Mouse (Mus musculus) stomach, embryonic 15.5 days (tissue): ENCODE data around the gene Hddc3. TPM values are rescaled to one million over a fixed set of nuclear protein-coding genes. Genes with fewer than 3 reads are reported as not detected.
"Not testable (repeated sequence)": the region's sequence is repeated elsewhere in the genome, so short reads cannot be mapped to it uniquely, and the experiment has no call there.

Experiments
- ATAC-seq: fragments of 200-750 bp; cut with Nextera tagmentation; 2 replicates; pipeline ENCODE4 v1.8.0; 2017; ENCODE audit warnings: low read depth, moderate number of reproducible peaks, moderate TSS enrichment; ENCODE audit not compliant: insufficient read depth, low FRiP score
- H3K27ac ChIP-seq: fragments of 300-500 bp; sonication (generic); 2 replicates; pipeline ENCODE4 v1.5.1; 2015; ENCODE audit warnings: mild to moderate bottlenecking, inconsistent platforms
- H3K27me3 ChIP-seq: fragments of 300-500 bp; sonication (generic); replicated peaks from 2 replicates; pipeline ENCODE4 v1.6.1; 2015; ENCODE audit warnings: inconsistent platforms
- H3K36me3 ChIP-seq: fragments of 300-500 bp; sonication (generic); 2 replicates; pipeline ENCODE4 v1.6.1; 2015; ENCODE audit warnings: inconsistent platforms
- H3K4me1 ChIP-seq: fragments of 300-500 bp; sonication (generic); 2 replicates; pipeline ENCODE4 v1.6.1; 2015; ENCODE audit warnings: inconsistent platforms
- H3K4me2 ChIP-seq: fragments of 300-500 bp; sonication (generic); 2 replicates; pipeline ENCODE4 v1.6.1; 2015; ENCODE audit warnings: mild to moderate bottlenecking, inconsistent platforms
- H3K4me3 ChIP-seq: fragments of 300-500 bp; sonication (generic); replicated peaks from 2 replicates; pipeline ENCODE4 v1.5.1; 2015; ENCODE audit warnings: inconsistent platforms
- H3K9ac ChIP-seq: fragments of 300-500 bp; sonication (generic); 2 replicates; pipeline ENCODE4 v1.6.1; 2015; ENCODE audit warnings: inconsistent platforms
- H3K9me3 ChIP-seq: fragments of 300-500 bp; sonication (generic); 2 replicates; pipeline ENCODE4 v1.6.1; 2016; ENCODE audit warnings: inconsistent platforms
- WGBS: fragments of 180-500 bp; shearing (Covaris S2); methylation state at CpG from one replicate; pipeline ENCODE4 v1.1.7; 2015; 5-methylcytosine and 5-hydroxymethylcytosine counted together
- polyA plus RNA-seq: library from polyadenylated mRNA; unstranded; fragments of >200 nt; fragmentation: Nextera tagmentation; extraction: Ambion mirVana; gene quantifications from 2 replicates; pipeline ENCODE4 v1.2.1, GENCODE M21; 2015

The Hddc3 gene
- polyA plus RNA-seq, 1 experiment from 2014 or later, result 16.4 TPM

DNA sequence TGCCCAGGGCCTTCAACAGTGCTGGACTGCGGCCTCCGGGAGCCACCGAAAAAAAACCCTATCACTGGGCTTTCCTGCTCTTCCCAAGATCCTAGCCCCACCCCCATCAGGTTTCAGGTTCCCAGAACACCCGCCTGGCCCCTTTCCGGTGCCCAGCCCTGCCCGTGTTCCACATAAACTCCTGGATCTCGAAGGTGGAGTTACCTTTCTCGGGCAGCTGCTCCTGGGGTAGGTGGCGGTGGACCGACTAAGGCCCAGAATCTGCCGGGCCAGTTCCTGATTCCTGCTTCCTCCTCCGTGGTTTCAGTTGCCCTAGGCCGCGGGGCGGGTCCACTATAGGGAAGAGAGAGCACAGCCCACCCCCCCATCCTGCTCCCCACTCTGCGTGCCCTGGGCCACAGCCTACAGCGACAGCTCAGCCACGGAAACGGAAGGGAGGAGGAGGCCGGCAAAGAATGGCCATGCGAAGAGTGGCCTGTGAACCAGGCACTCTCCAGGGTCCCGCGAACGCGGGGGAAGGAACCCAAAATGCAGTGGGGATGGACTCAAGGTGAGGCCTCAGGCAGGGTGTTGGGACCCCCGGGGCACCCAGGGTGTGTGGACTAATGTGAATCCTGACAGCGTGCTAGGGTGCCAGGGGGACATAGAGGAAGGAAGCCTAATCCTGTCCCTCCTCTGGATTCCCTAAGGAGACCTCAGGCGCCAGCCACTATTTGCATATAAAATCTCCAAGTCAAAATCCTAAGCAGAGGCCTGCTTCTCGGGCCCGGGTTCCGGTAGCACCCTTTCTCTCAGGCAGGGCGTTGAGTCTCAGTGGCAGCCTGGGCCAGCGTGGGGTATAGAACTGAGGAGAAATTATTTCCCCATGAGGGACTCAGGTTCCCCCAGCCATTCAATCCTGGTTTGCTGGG, 45.0 kb downstream of the Hddc3 start, which contains the start of gene Fes:
Fes (minus strand) TSS at position 314 of the 911 bp plus-strand sequence.
- ATAC-seq, result peak; percentile 33; the same call in 1 of the 2 replicates
- peaks cover 26% of the 10 kb centered on the region; the same call in 1 of the 2 replicates for H3K36me3 ChIP-seq
- peak within 1 kb of the TSS; percentile 73 for H3K27ac ChIP-seq
- 18% methylated on average over 33 of the region's 33 CpGs for WGBS
- no peaks in the 10 kb centered on the region for H3K27me3 ChIP-seq
- peaks cover 16% of the 10 kb centered on the region for H3K4me1 ChIP-seq
- H3K9me3 ChIP-seq, result no peaks in the 10 kb centered on the region
- H3K4me3 ChIP-seq, result peak within 1 kb of the TSS; percentile 34
- peak within 1 kb of the TSS; percentile 16; the same call in 1 of the 2 replicates for H3K9ac ChIP-seq
- peak within 1 kb of the TSS; percentile 46 for H3K4me2 ChIP-seq

DNA sequence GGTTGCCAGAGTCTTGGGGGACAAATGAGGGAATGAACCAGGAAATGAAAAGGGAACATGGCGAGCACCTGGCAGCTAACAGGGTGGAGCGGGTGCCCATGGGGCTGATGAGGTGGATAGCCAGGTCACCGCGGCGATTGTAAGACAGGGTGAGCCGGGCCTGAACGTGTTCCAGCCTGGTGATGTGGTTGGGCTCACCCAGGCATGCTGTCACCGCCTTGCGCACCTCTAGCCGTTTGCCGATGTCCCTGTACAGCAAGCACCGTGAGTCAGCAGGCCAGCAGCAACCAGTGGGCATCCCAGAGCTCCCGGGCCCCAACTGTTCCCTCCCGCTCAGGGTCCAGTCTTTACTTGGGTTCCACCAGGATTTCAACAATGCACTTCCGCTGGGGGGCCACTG, 49.2 kb downstream of the Hddc3 start:
- Histone ChIP-seq H3K27ac (no peak overlapping the region), H3K4me1 (peaks cover 9% of the 10 kb centered on the region), H3K4me2 (no peak overlapping the region), H3K27me3 (no peaks in the 10 kb centered on the region), H3K4me3 (no peak overlapping the region), H3K9ac (no peak overlapping the region), H3K36me3 (peaks cover 56% of the 10 kb centered on the region), H3K9me3 (no peaks in the 10 kb centered on the region)
- WGBS, result 89% methylated on average over 15 of the region's 15 CpGs
- ATAC-seq, result no peak

DNA sequence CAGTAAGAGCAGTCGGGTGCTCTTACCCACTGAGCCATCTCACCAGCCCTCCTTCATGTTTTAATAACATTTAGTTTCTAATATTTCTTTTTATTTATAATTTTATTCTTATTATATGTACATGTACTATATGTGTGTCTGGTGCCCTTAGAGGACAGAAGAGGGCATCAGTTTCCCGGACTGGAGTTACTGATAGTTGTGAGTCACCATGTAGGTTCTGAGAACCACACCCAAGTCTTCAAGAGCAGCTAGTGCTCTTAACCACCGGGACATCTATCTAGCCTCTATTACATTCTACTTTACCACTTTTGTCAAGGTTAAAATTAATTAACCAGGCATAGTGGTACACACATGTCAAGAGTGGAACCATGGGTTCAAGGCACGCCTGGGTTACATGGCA, 51.7 kb downstream of the Hddc3 start:
- Histone ChIP-seq H3K4me3 (no peak overlapping the region), H3K27ac (no peak overlapping the region), H3K36me3 (peaks cover 62% of the 10 kb centered on the region), H3K4me1 (no peaks in the 10 kb centered on the region), H3K27me3 (no peaks in the 10 kb centered on the region), H3K9ac (no peak overlapping the region), H3K4me2 (no peak overlapping the region), H3K9me3 (no peaks in the 10 kb centered on the region)
- ATAC-seq, result no peak
- 81% methylated on average over 4 of the region's 4 CpGs for WGBS

DNA sequence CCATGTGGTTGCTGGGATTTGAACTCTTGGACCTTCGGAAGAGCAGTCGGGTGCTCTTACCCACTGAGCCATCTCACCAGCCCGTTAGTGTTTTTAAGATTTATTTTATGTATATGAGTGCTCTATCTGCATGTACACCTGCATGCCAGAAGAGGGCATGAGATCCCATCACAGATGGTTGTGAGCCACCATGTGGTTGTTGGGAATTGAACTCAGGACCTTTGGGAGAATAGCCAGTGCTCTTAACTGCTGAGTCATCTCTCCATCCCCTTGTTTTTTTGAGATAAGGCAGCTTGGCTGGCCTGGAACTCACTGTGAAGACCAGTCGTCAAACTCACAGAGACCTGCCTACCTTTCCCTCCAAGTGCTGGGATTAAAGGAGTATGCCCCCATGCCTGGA, 53.5 kb downstream of the Hddc3 start:
- not testable (repeated sequence) for H3K27ac ChIP-seq, H3K9ac ChIP-seq, H3K4me3 ChIP-seq, ATAC-seq, H3K9me3 ChIP-seq, H3K27me3 ChIP-seq, H3K4me2 ChIP-seq
- Histone ChIP-seq H3K36me3 (peaks cover 50% of the 10 kb centered on the region), H3K4me1 (peaks cover 15% of the 10 kb centered on the region)
- 84% methylated on average over 4 of the region's 4 CpGs for WGBS

DNA sequence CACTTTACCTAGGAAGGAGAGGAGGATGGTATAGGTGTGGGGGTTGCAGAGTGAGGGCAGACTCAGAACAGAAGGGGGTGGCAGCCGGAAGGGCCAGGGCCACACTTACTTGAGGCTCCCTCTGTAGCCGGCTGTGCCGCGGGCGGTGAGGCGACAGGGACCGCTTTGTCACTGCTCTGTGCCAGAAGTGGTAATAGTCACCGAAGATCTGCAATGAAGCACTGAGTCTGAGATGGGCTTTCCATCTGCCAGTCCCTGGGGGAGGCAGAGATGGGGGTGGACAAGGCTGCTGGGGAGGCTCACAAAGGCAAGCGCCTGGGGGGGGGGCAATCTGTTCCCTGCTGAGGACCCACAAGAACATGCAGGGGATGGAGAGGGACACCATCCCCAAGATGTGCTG, 55.1 kb downstream of the Hddc3 start:
- WGBS, result 95% methylated on average over 9 of the region's 9 CpGs
- no peak for ATAC-seq
- no peak overlapping the region for H3K4me3 ChIP-seq
- no peaks in the 10 kb centered on the region for H3K9me3 ChIP-seq
- H3K4me1 ChIP-seq, result peaks cover 19% of the 10 kb centered on the region
- H3K27ac ChIP-seq, result no peak overlapping the region
- H3K27me3 ChIP-seq, result no peaks in the 10 kb centered on the region
- no peak overlapping the region for H3K4me2 ChIP-seq
- H3K9ac ChIP-seq, result no peak overlapping the region
- H3K36me3 ChIP-seq, result peaks cover 39% of the 10 kb centered on the region

DNA sequence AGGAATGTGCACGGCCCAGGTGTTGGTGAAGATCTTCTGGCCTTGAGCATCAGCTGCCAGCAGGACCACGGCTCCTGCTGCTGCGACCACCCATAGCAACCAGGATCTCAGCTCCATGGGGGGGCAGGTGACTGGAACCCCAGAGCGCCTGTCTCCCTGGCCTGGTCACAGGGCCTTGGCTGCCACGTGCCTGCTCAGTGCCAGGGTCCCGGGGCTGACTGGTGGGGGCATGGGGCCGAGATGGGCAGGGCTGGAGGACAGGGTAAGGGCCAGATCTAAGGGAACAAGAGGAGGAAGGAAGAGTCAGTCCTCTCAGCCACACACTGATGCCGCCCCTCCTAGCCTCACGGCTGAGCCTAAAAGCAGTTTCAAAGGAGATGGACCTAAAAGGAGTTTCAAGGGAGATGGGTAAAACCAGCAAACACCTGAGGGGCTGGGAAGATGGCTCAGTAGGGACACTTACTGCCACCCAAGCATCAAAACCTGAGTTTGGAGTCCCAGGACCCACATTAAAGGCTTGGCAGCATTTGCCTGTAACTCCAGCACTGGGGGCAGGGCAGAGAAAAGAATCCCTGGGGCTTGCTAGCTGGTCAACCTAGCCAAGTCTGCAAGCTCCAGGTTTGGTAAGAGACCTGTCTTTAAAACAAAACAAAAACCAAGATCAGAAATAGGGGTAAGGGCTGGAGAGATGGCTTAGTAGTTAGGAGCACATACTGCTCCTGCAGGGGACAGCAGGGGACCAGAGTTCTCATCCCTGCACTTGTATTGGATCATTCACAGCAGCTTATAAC, 55.9 kb downstream of the Hddc3 start:
- no peak for ATAC-seq
- H3K36me3 ChIP-seq, result peaks cover 31% of the 10 kb centered on the region
- H3K27me3 ChIP-seq, result no peaks in the 10 kb centered on the region
- WGBS, result 80% methylated on average over 9 of the region's 9 CpGs
- H3K9ac ChIP-seq, result no peak overlapping the region
- no peak overlapping the region for H3K27ac ChIP-seq
- H3K9me3 ChIP-seq, result no peaks in the 10 kb centered on the region
- H3K4me2 ChIP-seq, result no peak overlapping the region
- H3K4me3 ChIP-seq, result no peak overlapping the region
- H3K4me1 ChIP-seq, result peaks cover 19% of the 10 kb centered on the region

DNA sequence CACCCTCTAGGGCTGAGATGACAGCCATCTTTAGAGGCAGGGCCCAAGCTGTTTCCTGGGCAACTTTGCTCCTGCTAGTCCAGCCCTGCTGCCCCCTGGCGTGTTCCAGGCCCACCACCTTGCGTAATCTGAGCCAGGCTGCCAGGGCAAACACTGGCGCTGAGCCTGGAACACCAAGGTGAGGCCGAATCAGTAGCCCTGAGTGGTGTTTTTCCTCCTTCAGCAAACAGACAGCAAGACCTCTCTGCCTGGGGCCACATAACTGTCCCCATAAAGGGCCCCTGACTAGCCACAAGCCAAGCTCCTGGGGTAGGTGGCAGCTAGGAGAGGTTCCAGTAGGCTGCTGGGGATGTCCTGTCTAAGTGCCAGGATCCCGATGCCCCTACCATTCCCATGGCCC, 57.2 kb downstream of the Hddc3 start:
- peaks cover 19% of the 10 kb centered on the region for H3K4me1 ChIP-seq
- H3K27me3 ChIP-seq, result no peaks in the 10 kb centered on the region
- H3K9me3 ChIP-seq, result no peaks in the 10 kb centered on the region
- 61% methylated on average over 5 of the region's 5 CpGs for WGBS
- peaks cover 23% of the 10 kb centered on the region for H3K36me3 ChIP-seq
- no peak overlapping the region for H3K9ac ChIP-seq
- no peak overlapping the region for H3K4me3 ChIP-seq
- no peak for ATAC-seq
- H3K27ac ChIP-seq, result peak overlapping the region; percentile 11; the same call in 1 of the 2 replicates
- peak overlapping the region; percentile 94; the same call in 1 of the 2 replicates for H3K4me2 ChIP-seq

Other genes with a start within 250 kb of the Hddc3 start
- gene Idh2, start 227.7 kb upstream of the Hddc3 start, polyA plus RNA-seq, result 595 and 631 TPM in 2 replicates
- gene Sema4b, start 156.3 kb upstream of the Hddc3 start, polyA plus RNA-seq, result 22.1 and 23.8 TPM in 2 replicates
- 157 and 158 TPM in 2 replicates for gene Cib1, start 110.3 kb upstream of the Hddc3 start, polyA plus RNA-seq
- gene Gdpgp1, start 110.2 kb upstream of the Hddc3 start, polyA plus RNA-seq, result 5.2 and 5.3 TPM in 2 replicates
- 1.1 and 1.6 TPM in 2 replicates for gene Ttll13, start 96.7 kb upstream of the Hddc3 start, polyA plus RNA-seq
- gene Ngrn, start 81.9 kb upstream of the Hddc3 start, polyA plus RNA-seq, result 47.3 and 52.0 TPM in 2 replicates
- gene Vps33b, start 73.5 kb upstream of the Hddc3 start, polyA plus RNA-seq, result 12.9 and 15.6 TPM in 2 replicates
- gene Prc1, start 48.7 kb upstream of the Hddc3 start, polyA plus RNA-seq, result 139 and 142 TPM in 2 replicates
- 10.0 and 13.8 TPM in 2 replicates for gene Rccd1, start 18.6 kb upstream of the Hddc3 start, polyA plus RNA-seq
- 35.5 and 38.3 TPM in 2 replicates for gene Unc45a, start 2.1 kb upstream of the Hddc3 start, polyA plus RNA-seq
- gene Man2a2, start 28.3 kb downstream of the Hddc3 start, polyA plus RNA-seq, result 16.3 and 16.4 TPM in 2 replicates
- 12.5 and 13.5 TPM in 2 replicates for gene Fes, start 44.8 kb downstream of the Hddc3 start, polyA plus RNA-seq
- 11.6 and 12.5 TPM in 2 replicates for gene Furin, start 62.3 kb downstream of the Hddc3 start, polyA plus RNA-seq
- gene Blm, start 192.0 kb downstream of the Hddc3 start, polyA plus RNA-seq, result 18.5 and 21.6 TPM in 2 replicates